Mouse (Mus musculus): ENCODE measurements around the gene Tmem212. TPM values are rescaled to one million over a fixed set of nuclear protein-coding genes. Genes with fewer than 3 reads are reported as not detected.

The Tmem212 gene
- polyA plus RNA-seq, 1 experiment, result not detected

GRCm38 (mm10) chr3:27899012-27899726 lies 3.0 kb upstream of the Tmem212 start:
- no peak for DNase-seq (ENCODE audit: low spot score)

GRCm38 (mm10) chr3:27898178-27898577 lies 2.0 kb upstream of the Tmem212 start:
- no peak for DNase-seq (ENCODE audit: low spot score)

GRCm38 (mm10) chr3:27886578-27886977 lies 9.6 kb downstream of the Tmem212 start:
- DNase-seq (ENCODE audit: low spot score), result no peak

- DNase-seq (ENCODE audit: low spot score), result no peak
Observed at GRCm38 (mm10) chr3:27885585-27885984, 10.6 kb downstream of the Tmem212 start.

- no peak for DNase-seq (ENCODE audit: low spot score)
Observed at GRCm38 (mm10) chr3:27881897-27882835, 14.0 kb downstream of the Tmem212 start.

GRCm38 (mm10) chr3:27878854-27879610 lies 17.1 kb downstream of the Tmem212 start:
- no peak for DNase-seq (ENCODE audit: low spot score)

- no peak for DNase-seq (ENCODE audit: low spot score)
Observed at GRCm38 (mm10) chr3:27873268-27874073, 22.7 kb downstream of the Tmem212 start.

GRCm38 (mm10) chr3:27872429-27872828 lies 23.7 kb downstream of the Tmem212 start:
- no peak for DNase-seq (ENCODE audit: low spot score)

- DNase-seq (ENCODE audit: low spot score), result no peak
Observed at GRCm38 (mm10) chr3:27871891-27872290, 24.3 kb downstream of the Tmem212 start.

- no peak for DNase-seq (ENCODE audit: low spot score)
Observed at GRCm38 (mm10) chr3:27871371-27871770, 24.8 kb downstream of the Tmem212 start.

GRCm38 (mm10) chr3:27868681-27869080 lies 27.5 kb downstream of the Tmem212 start:
- no peak for DNase-seq (ENCODE audit: low spot score)

- no peak for DNase-seq (ENCODE audit: low spot score)
Observed at GRCm38 (mm10) chr3:27867731-27868130, 28.4 kb downstream of the Tmem212 start.

GRCm38 (mm10) chr3:27862821-27863740 lies 33.1 kb downstream of the Tmem212 start:
- peak; percentile 36 for DNase-seq (ENCODE audit: low spot score)

- peak; percentile 49 for DNase-seq (ENCODE audit: low spot score)
Observed at GRCm38 (mm10) chr3:27861601-27862000, 34.6 kb downstream of the Tmem212 start.

GRCm38 (mm10) chr3:27861086-27861485 lies 35.1 kb downstream of the Tmem212 start:
- DNase-seq (ENCODE audit: low spot score), result no peak

GRCm38 (mm10) chr3:27859161-27859561 lies 37.0 kb downstream of the Tmem212 start:
- no peak for DNase-seq (ENCODE audit: low spot score)

GRCm38 (mm10) chr3:27858441-27859115 lies 37.6 kb downstream of the Tmem212 start:
- no peak for DNase-seq (ENCODE audit: low spot score)

GRCm38 (mm10) chr3:27856288-27856687 lies 39.9 kb downstream of the Tmem212 start:
- DNase-seq (ENCODE audit: low spot score), result no peak

GRCm38 (mm10) chr3:27854431-27855180 lies 41.6 kb downstream of the Tmem212 start:
- DNase-seq (ENCODE audit: low spot score), result no peak

Data from urinary bladder, adult 2 months (tissue).